Mouse (Mus musculus) MEL (cell line): ENCODE measurements around the gene Grip2. TPM values are rescaled to one million over a fixed set of nuclear protein-coding genes. Genes with fewer than 3 reads are reported as not detected.

Experiments used
- DNase-seq: peaks from one replicate; pipeline ENCODE4 v3.0.0; 2011; ENCODE audit warnings: low read depth, low spot score
- H3K27ac ChIP-seq: 2 replicates; pipeline ENCODE4 v1.5.1; 2012; ENCODE audit warnings: low read depth, mild to moderate bottlenecking, control low read depth, low read length, moderate library complexity; ENCODE audit not compliant: control insufficient read depth
- H3K27me3 ChIP-seq, 2 experiments: fragments of 150-350 bp in 1 of 2; sonication (generic) in 1 of 2; 2 replicates each; pipeline ENCODE4 v1.6.1; 2012; ENCODE audit warnings: low read length in 2 of 2, mild to moderate bottlenecking in 2 of 2, improper control_type of control experiment in 1 of 2, moderate library complexity in 1 of 2; ENCODE audit not compliant: insufficient read depth in 2 of 2, control insufficient read depth in 1 of 2
- H3K36me3 ChIP-seq, 2 experiments: 2 replicates each; pipeline ENCODE4 v1.6.1; 2012 to 2014; ENCODE audit warnings: low read length in 2 of 2, improper control_type of control experiment in 1 of 2, inconsistent platforms in 1 of 2, mild to moderate bottlenecking in 1 of 2; ENCODE audit not compliant: insufficient read depth in 2 of 2, control insufficient read depth in 1 of 2
- H3K4me1 ChIP-seq, 2 experiments: fragments of 150-350 bp in 1 of 2; sonication (generic) in 1 of 2; 2 replicates each; pipeline ENCODE4 v1.6.1; 2012; ENCODE audit warnings: low read length in 2 of 2, improper control_type of control experiment in 1 of 2, mild to moderate bottlenecking in 1 of 2; ENCODE audit not compliant: insufficient read depth in 2 of 2, control insufficient read depth in 1 of 2
- H3K4me3 ChIP-seq, 2 experiments: fragments of 150-350 bp in 1 of 2; sonication (generic) in 1 of 2; 2 replicates each; pipeline ENCODE4 v1.5.1; 2012; ENCODE audit warnings: low read depth in 2 of 2, low read length in 2 of 2, mild to moderate bottlenecking in 2 of 2, moderate library complexity in 2 of 2, control low read depth in 1 of 2, improper control_type of control experiment in 1 of 2; ENCODE audit not compliant: control insufficient read depth in 1 of 2, insufficient read depth in 1 of 2
- H3K79me2 ChIP-seq: 2 replicates; pipeline ENCODE4 v1.6.1; 2012; ENCODE audit warnings: mild to moderate bottlenecking, low read length, moderate library complexity; ENCODE audit not compliant: control insufficient read depth, poor library complexity, insufficient read depth
- H3K9ac ChIP-seq: 2 replicates; pipeline ENCODE4 v1.6.1; 2012; ENCODE audit warnings: low read depth, mild to moderate bottlenecking, control low read depth, low read length, moderate library complexity; ENCODE audit not compliant: control insufficient read depth, poor library complexity, severe bottlenecking
- H3K9me3 ChIP-seq: fragments of 150-350 bp; sonication (generic); replicated peaks from 2 replicates; pipeline ENCODE4 v1.6.1; 2012; ENCODE audit warnings: mild to moderate bottlenecking, low read length, improper control_type of control experiment, moderate library complexity; ENCODE audit not compliant: insufficient read depth
- CTCF ChIP-seq, 3 experiments: IDR thresholded peaks in 2 of 3; conservative IDR thresholded peaks in 1 of 3; 2 replicates each; pipeline ENCODE4 v1.5.1; 2011 to 2012; ENCODE audit warnings: low read length in 3 of 3, low read depth in 2 of 3, mild to moderate bottlenecking in 2 of 3, improper control_type of control experiment in 1 of 3, inconsistent platforms in 1 of 3, mixed read lengths in 1 of 3, moderate library complexity in 1 of 3; ENCODE audit not compliant: control insufficient read depth in 1 of 3, insufficient read depth in 1 of 3, poor library complexity in 1 of 3, severe bottlenecking in 1 of 3
- E2F4 ChIP-seq: IDR thresholded peaks from 2 replicates; pipeline ENCODE4 v1.6.1; 2011; ENCODE audit warnings: low read depth, low read length, improper control_type of control experiment, borderline replicate concordance
- ELF1 ChIP-seq: IDR thresholded peaks from 2 replicates; pipeline ENCODE4 v1.6.1; 2014; ENCODE audit warnings: low read depth, mild to moderate bottlenecking, inconsistent platforms, low read length, improper control_type of control experiment, moderate library complexity
- GATA1 ChIP-seq: IDR thresholded peaks from 2 replicates; pipeline ENCODE4 v1.6.1; 2011; ENCODE audit warnings: low read depth, low read length, improper control_type of control experiment
- MAFK ChIP-seq: IDR thresholded peaks from 2 replicates; pipeline ENCODE4 v1.6.1; 2011; ENCODE audit warnings: low read depth, mild to moderate bottlenecking, low read length, improper control_type of control experiment, borderline replicate concordance
- MAX ChIP-seq: IDR thresholded peaks from 2 replicates; pipeline ENCODE4 v1.6.1; 2011; ENCODE audit warnings: low read length, improper control_type of control experiment
- MEF2A ChIP-seq: IDR thresholded peaks from 2 replicates; pipeline ENCODE4 v1.6.1; 2014; ENCODE audit warnings: low read depth, mild to moderate bottlenecking, inconsistent platforms, low read length, improper control_type of control experiment; ENCODE audit not compliant: poor library complexity, insufficient replicate concordance, severe bottlenecking; ENCODE audit errors: extremely low read depth
- MYC ChIP-seq: IDR thresholded peaks from 2 replicates; pipeline ENCODE4 v1.6.1; 2011; ENCODE audit warnings: low read depth, mild to moderate bottlenecking, low read length, improper control_type of control experiment, moderate library complexity
- POLR2AphosphoS2 ChIP-seq: IDR thresholded peaks from 2 replicates; pipeline ENCODE4 v1.6.1; 2011; ENCODE audit warnings: low read length, improper control_type of control experiment
- RAD21 ChIP-seq: IDR thresholded peaks from 2 replicates; pipeline ENCODE4 v1.6.1; 2011; ENCODE audit warnings: mild to moderate bottlenecking, low read depth, low read length, improper control_type of control experiment
- SMC3 ChIP-seq: IDR thresholded peaks from 2 replicates; pipeline ENCODE4 v1.6.1; 2011; ENCODE audit warnings: low read depth, low read length, improper control_type of control experiment
- TCF12 ChIP-seq: IDR thresholded peaks from 2 replicates; pipeline ENCODE4 v1.6.1; 2014; ENCODE audit warnings: low read depth, mild to moderate bottlenecking, inconsistent platforms, low read length, improper control_type of control experiment, moderate library complexity
- UBTF ChIP-seq: IDR thresholded peaks from 2 replicates; pipeline ENCODE4 v1.6.1; 2012; ENCODE audit warnings: low read depth, mild to moderate bottlenecking, inconsistent platforms, low read length, improper control_type of control experiment, moderate library complexity, borderline replicate concordance; ENCODE audit not compliant: insufficient read depth
- USF2 ChIP-seq, 2 experiments: IDR thresholded peaks; 2 replicates each; pipeline ENCODE4 v1.6.1; 2011 to 2012; ENCODE audit warnings: improper control_type of control experiment in 2 of 2, low read length in 2 of 2, borderline replicate concordance in 1 of 2, inconsistent platforms in 1 of 2, low read depth in 1 of 2, mild to moderate bottlenecking in 1 of 2; ENCODE audit not compliant: insufficient read depth in 1 of 2
- ZC3H11A ChIP-seq: IDR thresholded peaks from 2 replicates; pipeline ENCODE4 v1.6.1; 2012; ENCODE audit warnings: low read depth, mild to moderate bottlenecking, inconsistent platforms, low read length, improper control_type of control experiment
- polyA plus RNA-seq, 2 experiments: library from polyadenylated mRNA; stranded (reverse) in 1 of 2; unstranded in 1 of 2; fragments of >175 nt in 1 of 2; fragments of >200 nt in 1 of 2; gene quantifications; 2 replicates each; pipeline versions ENCODE4 v1.2.1 to v1.2.4; 2012; ENCODE audit warnings: low replicate concordance in 2 of 2, low read depth in 1 of 2; ENCODE audit not compliant: insufficient read length in 2 of 2, insufficient read depth in 1 of 2, missing spikeins in 1 of 2
- total RNA-seq: library from RNA; depleted of rRNA; stranded (reverse); fragments of 300-350 nt; gene quantifications from 2 replicates; pipeline ENCODE4 v1.2.3, GENCODE M21; 2012

Gene Grip2
- total and polyA plus RNA-seq, 3 experiments, result not detected

GRCm38 (mm10) chr6:91852550-91852949, 25.5 kb upstream of the Grip2 start:
- no peaks in the 10 kb centered on the region for H3K9me3 ChIP-seq
- H3K36me3 ChIP-seq, result no peaks in the 10 kb centered on the region
- no peak overlapping the region for H3K27ac ChIP-seq
- peak; percentile 45 to 75 (median 67) for TF ChIP-seq CTCF (IDR thresholded peaks at IDR 0.05 in 2 of 3, conservative IDR thresholded peaks at IDR 0.05 in 1 of 3; ENCODE audit: control insufficient read depth in 1 of 3, insufficient read depth in 1 of 3, low read depth in 2 of 3, low read length in 3 of 3, poor library complexity in 1 of 3, severe bottlenecking in 1 of 3)
- TF ChIP-seq MYC, result peak; percentile 91
- no peak for TF ChIP-seq E2F4
- TF ChIP-seq MAX, result peak; percentile 61
- peak; percentile 58 for TF ChIP-seq SMC3
- no peak for TF ChIP-seq MAFK
- TF ChIP-seq RAD21, result peak; percentile 40
- no peak overlapping the region for H3K4me3 ChIP-seq
- DNase-seq, result peak; percentile 57
- no peaks in the 10 kb centered on the region for H3K79me2 ChIP-seq
- no peak overlapping the region for H3K9ac ChIP-seq
- peaks cover 4 to 13% of the 10 kb centered on the region in 2 experiments for H3K27me3 ChIP-seq
- no peaks in the 10 kb centered on the region for H3K4me1 ChIP-seq

- TF ChIP-seq POLR2AphosphoS2 (no peak), MEF2A (no peak), USF2 (IDR thresholded peaks at IDR 0.05; ENCODE audit: borderline replicate concordance in 1 of 2, insufficient read depth in 1 of 2, low read depth in 1 of 2, low read length in 2 of 2) (no peak), TCF12 (no peak), UBTF (no peak), GATA1 (no peak), ELF1 (no peak), ZC3H11A (no peak), MAFK (no peak), SMC3 (no peak), E2F4 (no peak)
- H3K9ac ChIP-seq, result no peak overlapping the region
- DNase-seq, result no peak
- no peaks in the 10 kb centered on the region for H3K79me2 ChIP-seq
- H3K27me3 ChIP-seq, result peaks cover 0 to 3% of the 10 kb centered on the region in 2 experiments; a peak in 1 of 4 replicates
- H3K4me3 ChIP-seq, result no peak overlapping the region
- H3K4me1 ChIP-seq, result no peaks in the 10 kb centered on the region
- H3K9me3 ChIP-seq, result no peaks in the 10 kb centered on the region
- H3K36me3 ChIP-seq, result no peaks in the 10 kb centered on the region
- H3K27ac ChIP-seq, result no peak overlapping the region
Measured at GRCm38 (mm10) chr6:91843628-91844153, 16.6 kb upstream of the Grip2 start.
